Mouse (Mus musculus) C2C12 (cell line): ENCODE measurements around the gene Zfp14.

ENCODE experiments used
- CEBPB ChIP-seq: IDR thresholded peaks from one replicate; pipeline ENCODE4 v1.6.1; 2011; ENCODE audit warnings: low read depth, mild to moderate bottlenecking, control low read depth, moderate library complexity
- CTCF ChIP-seq: IDR thresholded peaks from one replicate; pipeline ENCODE4 v1.5.1; 2011; ENCODE audit not compliant: control insufficient read depth, insufficient read depth, insufficient read length
- MAX ChIP-seq: IDR thresholded peaks from one replicate; pipeline ENCODE4 v1.6.1; 2011; ENCODE audit warnings: mild to moderate bottlenecking, control low read depth
- MYOD1 ChIP-seq: IDR thresholded peaks from one replicate; pipeline ENCODE4 v1.6.1; 2011; ENCODE audit warnings: low read depth; ENCODE audit not compliant: control insufficient read depth, insufficient read length
- MYOG ChIP-seq: IDR thresholded peaks from one replicate; pipeline ENCODE4 v1.6.1; 2011; ENCODE audit not compliant: control insufficient read depth, insufficient read length; ENCODE audit errors: extremely low read depth
- USF1 ChIP-seq: IDR thresholded peaks from one replicate; pipeline ENCODE4 v1.6.1; 2011; ENCODE audit warnings: low read depth, mild to moderate bottlenecking, control low read depth, moderate library complexity

DNA sequence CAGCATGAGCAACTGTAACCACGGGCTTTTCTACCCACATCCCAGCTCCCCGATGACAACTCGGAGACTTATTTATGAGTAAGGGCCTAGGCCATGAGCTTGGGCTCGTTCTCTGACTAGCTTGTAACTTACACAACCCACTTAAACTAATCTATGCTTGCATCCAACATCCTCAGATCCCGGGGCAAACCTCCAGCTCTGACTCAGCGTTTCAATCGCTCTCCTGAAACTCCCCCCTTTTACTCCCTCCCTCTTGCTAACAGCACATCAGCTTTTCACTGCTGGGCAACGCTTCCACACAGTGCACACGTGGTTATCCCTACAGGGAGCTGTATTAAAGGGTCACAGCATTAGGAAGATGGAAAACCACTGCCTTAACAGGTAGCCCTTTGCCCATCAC is 35.3 kb upstream of the Zfp14 start:
- TF ChIP-seq CTCF (no peak), MAX (no peak), USF1 (peak; percentile 67), CEBPB (peak; percentile 1), MYOG (no peak), MYOD1 (no peak)
